Mouse (Mus musculus) A20 (cell line): ENCODE measurements at regions not wholly inside any gene's neighbourhood (a gene's known extent, or its start where the extent isn't known, plus 50 kb on each side); places are given as distances from the start of the nearest gene placed in this dataset.
A peak's percentile ranks its signal among the peaks of the same experiment; 100 is the strongest.

Experiments used
- DNase-seq: peaks from one replicate; pipeline ENCODE4 v3.0.0-alpha.2; 2011; ENCODE audit warnings: low read depth, low spot score

DNA sequence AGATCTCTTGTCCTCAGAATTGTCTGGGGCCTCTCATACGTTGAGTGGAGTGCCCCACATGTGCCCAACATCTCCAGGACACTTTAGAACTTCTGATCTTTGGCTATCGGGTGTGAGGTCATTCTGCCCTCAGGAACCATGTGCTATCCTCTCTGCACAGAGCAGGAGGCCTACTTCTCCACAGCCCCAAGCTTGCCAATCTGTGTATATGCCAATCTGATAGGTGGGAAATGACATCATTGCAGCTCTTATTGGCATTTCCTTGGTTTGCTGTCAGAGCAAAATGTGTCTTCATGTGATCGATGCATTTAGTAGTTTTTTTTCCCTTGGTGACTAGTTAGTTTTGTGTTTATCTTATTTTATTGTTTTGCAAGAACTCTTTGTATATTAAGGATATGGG, 108.8 kb upstream of the Ptpn1 start:
- no peak for DNase-seq

DNA sequence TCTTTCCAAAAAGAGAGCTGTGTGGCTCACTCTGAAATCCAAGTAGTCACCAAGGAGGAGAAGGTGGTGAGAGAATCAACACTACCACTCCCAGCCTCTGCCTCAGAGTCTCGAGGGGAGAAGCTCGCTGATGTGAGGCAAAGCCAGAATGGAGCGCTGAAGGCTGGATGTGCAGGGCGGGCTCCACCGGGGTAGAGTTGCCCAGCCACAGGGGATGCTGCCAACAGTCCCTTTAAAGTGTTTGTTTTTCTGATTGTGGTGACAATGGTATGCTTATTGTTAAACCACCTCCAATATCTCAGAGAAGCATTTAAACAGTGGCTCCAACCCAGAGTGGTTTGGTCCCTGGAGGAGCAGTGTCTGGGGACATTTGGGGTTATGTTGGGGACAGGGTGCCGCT, 110.7 kb upstream of the Ptpn1 start:
- DNase-seq: no peak

DNA sequence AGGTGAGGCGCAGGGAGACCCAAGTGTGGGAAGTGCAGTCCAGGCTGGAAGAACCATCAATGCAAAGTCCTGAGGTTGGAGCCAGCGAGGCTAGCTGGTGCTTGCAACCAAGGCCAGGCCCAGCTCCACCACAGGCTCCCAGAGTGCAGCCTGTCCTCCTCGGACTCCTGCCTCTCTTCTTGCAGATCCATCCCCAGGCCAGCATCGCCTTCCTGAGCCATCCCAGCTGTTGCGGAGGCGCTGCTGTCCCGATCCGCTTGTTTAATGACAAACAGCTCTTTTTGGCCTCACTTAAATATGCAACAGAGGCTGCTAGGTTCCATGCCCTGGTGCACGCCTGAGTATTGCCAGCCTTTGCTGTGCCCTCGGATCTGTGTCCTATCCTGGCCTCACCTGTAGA, 113.1 kb upstream of the Ptpn1 start:
- DNase-seq: no peak

DNA sequence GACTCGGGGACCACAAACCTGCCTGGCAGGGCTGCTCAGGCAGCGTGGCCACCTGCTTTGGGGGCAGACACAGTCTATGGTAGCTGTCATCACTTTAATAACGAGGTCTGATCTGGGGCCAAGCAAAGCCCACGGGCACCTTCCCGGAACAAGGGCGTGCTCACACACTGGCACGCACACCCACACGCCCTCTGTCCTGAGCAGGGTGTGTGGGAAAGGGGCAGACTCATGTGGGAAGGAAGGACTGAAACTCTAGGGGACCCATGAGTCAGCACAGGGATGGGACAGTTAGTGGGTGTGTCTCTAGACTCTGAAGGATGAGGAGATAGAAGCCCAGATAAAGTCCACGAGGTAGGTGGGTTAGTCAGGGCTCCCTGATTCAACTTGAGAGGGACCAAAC, 114.8 kb upstream of the Ptpn1 start:
- DNase-seq: no peak

DNA sequence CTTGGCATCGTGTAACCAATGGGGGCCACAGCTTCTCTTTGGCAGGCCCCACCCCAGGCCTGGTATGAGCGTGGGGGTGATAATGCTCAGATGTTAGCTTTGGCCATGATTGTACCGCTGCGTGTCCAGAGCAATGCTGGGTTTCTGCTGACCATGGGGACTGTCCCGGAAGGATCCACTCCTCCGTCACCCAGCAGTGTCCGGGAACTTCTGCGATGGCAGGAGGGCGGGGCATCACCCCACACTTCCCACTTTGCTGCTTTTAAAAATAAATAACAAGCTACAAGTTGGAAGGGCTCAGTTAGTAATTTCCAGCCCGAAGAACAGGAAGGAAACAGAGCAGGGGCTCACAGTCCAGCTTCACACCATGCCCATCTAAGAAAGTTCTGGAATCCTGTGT, 116.7 kb upstream of the Ptpn1 start:
- no peak for DNase-seq

DNA sequence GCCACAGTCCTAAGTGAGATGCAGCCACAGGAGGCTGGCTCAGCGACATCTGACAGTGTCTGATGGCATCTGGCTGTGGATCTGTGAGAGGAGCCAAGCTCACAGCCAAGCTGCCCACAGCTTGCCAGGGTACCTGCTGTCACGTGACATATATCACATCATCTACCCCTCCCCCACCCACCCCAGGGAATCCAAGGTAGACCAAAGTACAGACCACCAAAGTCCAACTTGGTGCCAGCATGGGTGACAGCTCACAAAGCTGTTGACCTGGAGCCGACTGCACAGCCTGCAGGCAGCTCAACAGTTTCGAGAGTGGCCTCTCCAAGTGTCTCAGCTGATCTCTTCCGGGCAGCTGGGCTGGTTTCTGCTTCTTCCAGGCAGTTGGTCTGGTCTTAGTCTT, 119.6 kb upstream of the Tmem189 start:
- no peak for DNase-seq

DNA sequence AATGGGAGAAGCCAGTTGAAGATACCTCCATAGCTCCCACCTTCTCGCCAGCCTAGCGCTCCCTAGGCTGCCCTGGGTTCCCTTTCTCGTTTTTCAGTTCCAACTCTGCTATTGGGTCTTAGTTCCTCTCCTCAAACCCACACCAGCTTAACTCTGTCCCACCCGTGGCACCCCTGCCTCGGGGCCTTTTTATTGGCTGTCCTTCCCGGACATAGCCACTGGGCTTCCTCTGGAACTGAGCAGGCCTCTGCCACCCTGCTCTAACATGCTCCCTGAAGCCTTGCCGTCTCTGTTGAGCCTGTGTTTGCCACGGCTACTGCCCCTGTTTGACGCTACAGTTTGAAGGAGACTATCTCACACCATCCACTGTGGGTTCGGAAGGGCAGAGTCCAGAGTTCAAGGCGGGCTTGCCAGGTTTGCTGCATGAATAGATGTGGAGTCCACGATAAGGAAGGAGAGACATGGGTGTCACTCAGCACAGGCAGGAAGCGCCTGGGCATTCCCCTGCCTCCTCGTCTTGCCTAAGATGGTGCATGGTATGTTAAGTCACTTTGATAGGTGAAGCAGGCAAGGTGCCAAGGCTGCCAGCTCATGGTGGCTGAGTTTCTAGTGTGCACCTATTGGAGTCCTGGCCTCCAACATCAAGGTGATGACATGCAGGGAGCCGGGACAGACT, 116.1 kb upstream of the Tmem189 start:
- DNase-seq: no peak

DNA sequence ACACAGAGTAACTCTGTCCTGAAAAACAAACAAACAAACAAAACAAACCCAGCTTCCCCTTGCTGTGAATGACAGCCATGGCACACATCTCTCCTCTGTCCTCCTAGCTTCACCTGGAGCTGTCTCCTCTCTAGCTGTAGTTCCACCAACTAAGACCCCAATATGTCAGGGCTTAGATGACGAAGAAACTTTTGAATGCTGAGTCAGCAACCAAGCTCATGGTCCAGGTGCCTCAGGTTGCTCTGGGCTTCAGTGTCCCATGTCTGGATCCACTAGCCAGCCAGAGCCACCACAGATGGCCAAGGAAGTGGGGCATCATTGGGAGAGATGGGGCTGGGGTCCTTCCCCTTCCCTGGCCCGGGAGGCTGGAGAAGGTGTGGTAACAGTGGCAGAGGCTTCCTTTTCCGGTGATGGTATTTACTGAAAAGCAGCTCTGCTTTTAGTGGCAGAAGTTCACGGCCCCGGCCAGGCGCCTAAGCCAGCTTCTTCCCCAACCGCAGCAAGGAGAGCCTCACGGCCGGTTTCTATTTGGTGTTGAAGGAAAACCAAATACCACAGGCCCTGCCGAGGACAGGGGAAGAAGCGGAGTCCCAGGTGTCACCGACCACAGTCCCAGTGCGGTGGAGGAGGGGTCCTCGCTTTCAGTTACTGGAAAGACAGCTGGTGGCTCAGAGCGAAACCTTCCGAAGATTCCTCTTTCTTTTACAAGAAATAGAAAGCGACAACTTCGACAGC, 115.0 kb upstream of the Tmem189 start:
- peak; percentile 37 for DNase-seq

DNA sequence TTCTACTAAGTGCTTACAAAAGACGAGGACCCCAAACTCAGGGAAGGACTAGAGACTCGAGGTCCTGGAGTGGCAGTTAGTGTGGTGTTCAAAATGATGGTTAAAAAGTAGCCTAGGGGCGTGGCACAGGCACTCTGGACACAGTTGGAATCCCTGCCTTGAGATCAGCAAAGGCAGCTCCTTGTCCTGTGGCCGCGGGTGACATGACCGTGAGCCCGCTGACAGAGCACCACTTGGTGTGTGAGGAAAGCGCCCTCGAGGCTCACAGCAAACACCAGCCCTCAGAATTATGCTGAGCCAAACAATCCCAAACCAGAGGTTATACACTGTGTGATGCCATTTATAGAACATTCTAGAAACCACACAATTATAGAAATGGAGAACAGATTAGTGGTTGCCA, 112.9 kb upstream of the Tmem189 start:
- DNase-seq: no peak

DNA sequence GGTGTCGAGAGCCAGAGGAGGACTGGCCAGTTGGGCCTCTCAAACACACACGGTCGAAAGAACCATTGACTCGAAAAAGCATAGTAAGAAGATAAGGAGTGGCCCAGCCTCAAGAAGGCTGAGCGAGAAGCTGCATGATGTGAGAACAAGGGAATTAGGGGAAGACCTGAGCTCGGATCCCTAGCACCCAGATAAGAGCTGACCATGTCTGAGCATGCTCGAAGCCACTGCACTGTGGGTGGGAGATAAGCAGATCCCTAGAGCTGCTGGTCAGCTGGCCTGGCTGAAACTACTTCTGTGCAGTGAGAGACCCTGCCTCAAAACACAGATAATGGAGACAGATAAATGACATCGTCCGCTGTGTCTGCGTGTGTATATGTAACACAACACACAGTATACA, 111.8 kb upstream of the Tmem189 start:
- no peak for DNase-seq

DNA sequence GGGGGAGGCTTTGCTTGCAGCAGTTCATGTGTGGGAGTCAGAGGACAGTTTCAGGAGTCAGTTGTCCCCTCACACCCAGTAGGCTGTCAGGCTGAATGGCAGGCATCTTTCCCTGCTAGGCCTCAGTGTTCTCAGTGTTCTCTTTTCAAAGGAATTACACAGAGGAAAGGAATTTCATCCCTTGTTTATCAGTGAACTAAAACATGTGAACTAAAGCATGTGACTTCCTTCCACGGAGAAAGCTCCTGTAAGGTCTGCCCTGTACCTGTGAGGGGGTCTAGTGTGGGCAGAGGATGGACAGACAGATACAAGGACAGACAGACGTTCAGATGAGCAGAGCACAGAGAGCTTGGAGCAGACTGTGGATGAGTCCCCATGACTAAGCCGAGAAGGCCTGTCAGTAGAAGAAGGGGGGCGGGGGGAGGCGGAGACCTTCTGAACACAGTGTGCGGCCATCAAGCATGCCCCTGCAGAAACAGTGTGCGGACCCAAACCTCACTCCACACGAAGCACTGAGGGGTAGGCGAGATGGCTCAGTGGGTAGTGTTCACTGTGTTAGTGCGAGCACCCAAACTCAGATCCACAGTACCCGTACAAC, 111.1 kb upstream of the Tmem189 start:
- no peak for DNase-seq

DNA sequence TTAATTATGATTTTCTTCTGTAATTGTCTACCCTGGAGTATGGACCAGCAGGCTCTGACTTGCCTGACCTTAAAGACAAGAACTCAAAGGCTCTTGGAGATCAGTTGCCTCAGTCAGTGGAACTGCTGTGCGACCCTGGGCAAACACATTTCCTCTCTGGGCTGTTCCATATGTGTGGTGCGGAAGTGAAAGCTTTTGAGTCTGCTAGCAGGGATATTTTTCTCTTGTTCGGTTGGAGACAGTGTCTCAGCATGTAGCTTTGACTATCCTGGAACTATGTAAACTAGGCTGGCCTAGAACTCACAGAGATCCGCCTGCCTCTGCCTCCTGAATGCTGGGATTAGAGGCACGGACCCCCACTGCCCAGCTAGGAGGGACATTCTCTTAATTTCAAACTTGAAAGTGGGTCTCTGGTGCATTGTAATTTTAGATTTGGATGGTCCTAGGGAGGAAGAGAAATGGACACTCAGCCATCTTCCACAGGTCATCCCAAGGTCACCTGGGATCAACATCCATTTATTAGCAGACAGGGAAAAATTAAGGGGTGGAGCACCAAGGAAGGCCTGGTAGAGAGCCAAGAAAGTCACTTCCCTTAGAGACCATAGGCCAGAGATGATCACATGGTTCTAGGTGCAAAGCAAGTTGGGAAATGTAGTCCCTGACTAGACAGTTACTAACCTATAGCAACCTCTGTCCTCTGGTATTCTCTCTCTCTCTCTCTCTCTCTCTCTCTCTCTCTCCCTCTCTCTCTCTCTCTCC, 110.2 kb upstream of the Tmem189 start:
- DNase-seq: peak; percentile 45

DNA sequence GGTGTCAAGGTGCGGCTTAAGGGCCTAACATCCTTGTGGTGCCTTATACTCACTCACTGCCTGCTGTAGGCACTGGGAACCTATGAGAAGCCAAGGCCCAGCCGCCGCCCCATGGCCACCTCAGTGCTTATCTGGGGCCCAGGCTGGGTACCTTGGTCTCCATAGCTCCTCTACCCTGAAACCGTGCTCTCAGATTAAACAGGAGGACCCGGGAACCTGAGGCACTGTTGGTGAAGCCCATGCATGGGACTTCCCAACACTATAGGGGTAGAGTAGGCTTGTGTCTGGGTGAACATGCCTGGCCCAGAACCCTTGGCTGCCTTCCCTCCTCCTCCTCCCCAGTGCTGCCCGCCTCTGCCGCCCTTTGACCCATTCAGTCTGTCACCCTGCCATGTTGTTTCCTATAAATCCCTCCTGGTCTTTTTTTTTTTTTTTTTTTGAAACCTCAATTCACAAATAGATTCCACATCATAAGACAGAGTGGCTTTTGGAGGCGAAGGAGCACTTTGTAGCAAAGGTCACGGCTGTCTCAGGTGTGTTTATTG, 109.4 kb upstream of the Tmem189 start:
- no peak for DNase-seq

DNA sequence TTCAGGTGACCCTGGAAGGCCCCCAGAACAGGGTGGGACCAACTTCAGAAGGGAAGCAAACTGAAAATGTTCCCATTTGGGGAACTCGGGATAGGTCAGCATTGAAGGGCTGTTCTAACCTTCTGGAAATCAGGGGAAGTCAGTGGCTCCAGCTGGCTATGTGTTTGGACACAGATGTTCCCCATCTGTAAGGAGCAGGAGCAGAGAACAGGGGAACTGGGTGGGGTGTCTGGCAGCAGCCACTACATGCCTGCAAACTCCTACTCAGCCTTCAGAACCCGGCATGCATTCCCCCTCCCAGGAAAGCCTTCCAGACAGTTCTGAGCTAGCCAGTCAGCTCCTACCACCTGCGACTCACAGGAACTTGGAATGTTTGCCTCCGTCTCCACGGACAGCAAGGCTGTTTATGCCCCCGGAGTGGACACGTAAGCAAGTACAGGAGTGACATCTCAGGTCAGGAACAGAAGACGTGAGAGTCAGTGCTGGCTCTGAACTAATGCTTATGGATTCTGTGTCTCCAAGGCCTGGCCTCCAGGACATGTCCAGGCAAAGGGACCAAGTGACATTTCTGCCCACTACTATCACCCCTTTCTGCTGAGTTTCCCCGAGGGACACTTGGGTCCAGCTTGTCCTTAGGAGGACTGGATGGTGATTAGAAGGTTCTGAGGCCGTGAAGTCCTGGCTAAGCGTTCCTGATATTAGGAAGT, 108.6 kb upstream of the Tmem189 start:
- no peak for DNase-seq

DNA sequence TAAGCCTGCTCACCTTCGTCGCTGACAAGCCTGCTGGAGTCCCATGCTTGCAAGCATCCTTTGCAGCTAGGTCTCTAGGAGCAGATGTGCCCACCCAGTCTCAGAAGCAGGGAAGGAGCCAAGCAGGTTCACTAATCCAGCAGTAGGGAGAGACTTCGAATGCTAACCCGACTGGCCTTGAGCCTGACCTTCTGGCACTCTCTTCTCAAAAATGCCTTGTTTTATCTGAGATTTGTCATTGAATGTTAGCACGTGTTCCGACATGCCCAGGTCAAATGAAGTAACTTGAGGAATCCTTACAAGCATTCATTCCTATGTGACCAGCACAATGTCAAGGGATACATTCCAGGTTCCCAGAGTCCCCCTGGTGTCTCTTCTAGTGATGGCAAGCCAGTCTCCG, 105.9 kb upstream of the Tmem189 start:
- no peak for DNase-seq

DNA sequence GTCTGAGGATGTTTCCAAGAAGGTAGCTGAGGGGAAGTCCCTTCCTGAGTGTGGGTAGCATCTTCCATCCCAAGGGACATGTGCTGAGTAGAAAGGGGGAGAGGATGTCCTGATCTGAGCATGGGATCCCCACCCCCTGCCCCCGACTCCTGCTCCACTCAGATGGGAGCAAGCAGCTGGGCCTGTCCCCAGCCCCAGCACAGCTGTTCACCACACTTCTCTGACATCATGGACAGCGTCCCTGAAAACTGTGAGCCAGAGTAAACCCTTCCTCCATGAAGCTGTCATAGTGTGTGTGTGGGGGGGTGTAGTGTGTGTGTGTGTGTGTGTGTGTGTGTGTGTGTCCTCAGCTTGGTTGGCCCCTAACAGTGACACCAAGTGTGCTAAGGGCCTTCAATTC, 104.3 kb upstream of the Tmem189 start:
- no peak for DNase-seq

DNA sequence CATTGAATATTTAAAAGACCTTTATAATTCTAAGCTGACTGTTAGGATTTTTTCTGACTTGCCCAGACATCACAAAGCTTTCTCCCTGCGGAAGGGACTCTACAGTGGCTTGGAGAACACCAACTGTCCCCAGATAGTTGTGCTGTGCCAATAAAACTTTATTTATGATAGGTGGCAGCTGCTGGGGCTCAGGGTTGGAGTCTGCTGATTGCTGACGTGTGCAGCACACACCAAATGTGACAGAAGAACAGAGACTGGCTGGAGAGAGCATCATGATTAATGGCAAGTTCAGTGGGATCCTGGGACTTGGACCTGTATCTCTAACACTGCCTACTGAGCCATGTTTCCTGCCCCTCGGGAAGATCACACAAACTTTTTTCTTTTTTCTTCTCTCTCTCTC, 103.1 kb upstream of the Tmem189 start:
- DNase-seq: no peak

DNA sequence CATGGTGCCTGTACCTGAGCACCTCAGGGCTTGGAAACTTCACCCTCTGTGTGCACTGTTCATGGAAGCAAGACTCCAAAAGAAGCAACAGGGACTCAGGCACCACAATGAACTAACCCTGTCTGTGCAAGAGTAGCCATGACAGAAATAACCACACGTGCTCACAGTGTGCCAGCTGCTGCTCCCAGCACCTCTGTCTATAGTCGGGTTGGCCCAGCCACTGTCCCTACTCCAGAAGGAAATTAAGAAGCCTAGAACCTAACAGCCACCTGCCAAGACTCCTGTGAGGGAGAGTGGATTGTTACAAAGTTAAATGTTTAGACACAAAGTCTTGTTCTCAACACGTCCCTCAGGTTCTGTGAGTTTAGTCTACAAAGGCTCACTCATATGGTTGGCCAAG, 102.7 kb upstream of the Tmem189 start:
- no peak for DNase-seq

DNA sequence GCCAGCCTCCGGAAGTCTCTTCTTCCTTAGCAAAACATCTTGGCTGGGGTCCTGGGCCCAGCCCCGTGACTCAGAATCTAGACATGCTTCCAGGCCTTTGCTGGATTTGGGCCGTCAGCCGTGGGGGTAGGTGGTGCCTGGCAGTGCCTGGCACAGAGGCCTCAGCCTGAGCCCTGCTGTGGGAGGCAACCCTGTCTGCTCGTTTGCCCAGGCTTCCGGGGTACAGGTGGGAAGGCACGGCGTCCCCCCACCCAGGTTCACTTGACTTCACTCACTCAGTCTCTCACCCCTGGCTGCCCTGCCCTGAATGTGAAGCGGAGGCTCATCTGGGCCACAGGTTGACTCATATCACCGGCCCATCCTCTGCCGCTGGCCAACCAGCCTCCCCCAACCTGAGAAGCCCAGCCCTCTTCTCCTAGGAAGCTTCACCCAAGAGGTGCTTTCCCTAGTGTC, 99.9 kb upstream of the Tmem189 start:
- DNase-seq: no peak

DNA sequence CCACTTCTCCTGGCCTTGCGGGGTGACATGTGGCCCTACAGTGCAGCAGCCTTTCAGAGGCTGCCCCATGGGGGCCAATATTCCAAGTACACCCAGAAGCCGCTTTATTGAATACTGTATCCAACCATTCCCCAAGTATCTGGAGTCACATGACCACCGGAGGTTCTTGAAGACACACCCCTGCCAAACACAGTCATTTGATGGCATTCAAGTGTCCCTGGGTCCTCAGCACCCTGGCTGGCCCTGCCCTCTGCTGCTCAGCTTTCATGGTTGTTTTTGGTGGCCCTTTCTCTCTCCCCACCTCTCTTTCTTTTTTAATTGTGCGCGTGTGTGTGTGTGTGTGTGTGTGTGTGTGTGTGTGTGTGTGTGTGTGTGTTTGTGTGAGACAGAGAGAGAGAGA, 97.3 kb upstream of the Tmem189 start:
- DNase-seq: no peak

DNA sequence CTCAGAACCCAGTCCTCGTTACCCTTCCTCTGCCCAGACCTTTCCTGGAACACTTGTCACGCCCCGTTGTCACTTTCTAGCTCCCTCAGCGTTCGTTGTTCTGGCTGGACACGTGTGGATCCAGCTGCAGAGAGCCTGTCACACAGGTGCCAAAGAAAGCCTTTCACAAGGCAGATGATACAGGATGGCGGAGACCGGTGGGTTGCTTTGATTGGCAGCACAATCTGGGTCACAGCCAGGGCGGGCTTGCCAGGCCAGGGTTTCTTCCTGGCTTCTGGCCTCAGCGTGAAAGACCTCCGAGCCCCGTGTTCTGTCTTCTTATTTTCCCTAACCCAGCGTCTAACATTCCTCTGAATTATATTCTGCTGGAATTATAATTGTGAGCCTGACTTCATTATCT, 94.7 kb upstream of the Tmem189 start:
- no peak for DNase-seq
